Mouse (Mus musculus): ENCODE results near the gene St5.

DNA sequence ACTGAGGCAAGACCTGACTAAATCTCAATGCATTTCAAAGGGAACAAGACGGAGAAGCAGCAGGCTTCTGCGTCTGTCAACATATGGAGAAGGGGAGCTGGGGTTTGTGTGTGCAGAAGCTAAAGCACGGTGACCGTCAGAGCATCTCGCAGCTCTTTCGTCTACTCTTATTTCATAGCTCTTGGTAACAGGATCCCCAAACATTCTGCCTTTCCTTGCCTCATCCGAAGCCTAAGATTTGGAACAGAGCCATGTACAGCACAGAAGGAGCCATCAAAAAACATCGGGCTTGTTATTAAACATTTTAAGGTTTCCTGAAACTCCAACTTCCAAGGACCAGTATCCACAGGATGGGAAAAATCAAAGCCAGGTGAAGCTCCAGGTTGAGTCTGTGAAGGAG, 62.3 kb downstream of the St5 start:
- TF ChIP-seq POLR2A (IDR thresholded peaks at IDR 0.05; ENCODE audit: low read depth, low read length), result no peak
- TF ChIP-seq CTCF (conservative IDR thresholded peaks at IDR 0.05; ENCODE audit: insufficient read depth, insufficient read length, low read depth, low read length), result no peak

Measured in kidney, adult 2 months (tissue).